Mouse (Mus musculus) liver, postnatal 0 days (tissue): ENCODE results near the gene Vmn2r65.

ENCODE experiments used
- CTCF ChIP-seq: sonication (generic); IDR thresholded peaks from 2 replicates; pipeline ENCODE4 v1.5.1; 2016; ENCODE audit warnings: antibody characterized with exemption, low read depth
- EP300 ChIP-seq: IDR thresholded peaks from 2 replicates; pipeline ENCODE4 v1.6.1; 2016; ENCODE audit warnings: antibody characterized with exemption, low read depth, mild to moderate bottlenecking

GRCm38 (mm10) chr7:84996694-84997093, 32.8 kb upstream of the Vmn2r65 start:
- TF ChIP-seq CTCF (no peak), EP300 (no peak)
